Mouse (Mus musculus) heart, postnatal 4 days (tissue): ENCODE results near the gene Bmf. TPM values are rescaled to one million over a fixed set of nuclear protein-coding genes. Genes with fewer than 3 reads are reported as not detected.
A peak's percentile ranks its signal among the peaks of the same experiment; 100 is the strongest.
"Not testable (repeated sequence)": the region's sequence is repeated elsewhere in the genome, so short reads cannot be mapped to it uniquely, and the experiment has no call there.

ENCODE experiments used
- DNase-seq: peaks from one replicate; pipeline ENCODE4 v3.0.0; 2021
- total RNA-seq, 2 experiments: library from RNA; stranded (reverse); gene quantifications; 2 replicates each; pipeline ENCODE4 v1.2.3; 2021

Gene Bmf
- total RNA-seq, result 1 to 10 TPM; 4.2 to 7.6 TPM

DNA sequence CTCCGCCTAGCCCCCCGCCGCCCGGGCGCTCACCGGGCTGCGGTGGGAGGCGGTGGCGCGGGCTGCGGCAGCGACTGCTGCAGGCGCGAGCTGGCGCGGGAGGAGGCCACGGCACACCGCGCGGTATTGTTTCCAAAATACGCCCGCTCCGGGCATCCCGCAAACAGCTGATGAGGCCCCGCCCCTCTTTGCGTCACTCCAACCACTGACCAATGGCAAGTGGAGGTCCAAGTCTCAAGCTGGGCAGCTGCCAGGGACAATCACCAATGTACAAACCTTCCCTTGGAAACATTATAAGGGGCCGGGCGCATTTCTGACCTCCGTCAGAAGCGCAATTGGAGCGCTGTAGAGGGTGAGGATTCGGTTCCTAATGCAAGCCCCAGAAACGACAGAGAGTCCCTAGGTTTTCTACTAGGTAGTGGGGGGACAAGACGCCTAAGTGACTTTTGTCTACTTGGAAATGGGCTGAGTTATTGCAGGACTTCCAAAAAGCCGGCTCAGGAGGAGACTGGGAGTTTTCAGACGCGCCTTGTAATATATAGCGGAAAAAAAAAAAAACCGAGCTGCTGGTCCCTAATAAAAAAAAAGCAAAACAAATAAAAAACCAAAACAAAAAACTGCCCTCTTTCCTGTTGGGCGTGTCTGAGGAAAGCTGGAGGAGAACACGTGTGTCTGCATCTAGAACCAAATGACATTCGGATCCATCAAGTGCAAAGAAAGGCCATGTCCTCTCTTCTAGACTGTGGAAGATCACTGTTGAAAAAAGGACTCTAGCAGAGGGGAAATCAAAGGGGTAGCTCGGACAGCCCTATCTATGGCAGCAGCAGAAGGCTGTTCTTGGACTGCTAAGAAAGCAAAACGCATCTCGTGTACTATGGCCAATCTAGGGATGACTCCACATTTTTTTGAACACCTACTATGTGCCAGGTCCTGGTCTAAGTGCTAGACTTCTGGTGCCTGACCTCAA lies at the start of gene Bmf:
Bmf (minus strand) TSS at position 181 of the 967 bp plus-strand sequence.
- DNase-seq, result peak; percentile 99

DNA sequence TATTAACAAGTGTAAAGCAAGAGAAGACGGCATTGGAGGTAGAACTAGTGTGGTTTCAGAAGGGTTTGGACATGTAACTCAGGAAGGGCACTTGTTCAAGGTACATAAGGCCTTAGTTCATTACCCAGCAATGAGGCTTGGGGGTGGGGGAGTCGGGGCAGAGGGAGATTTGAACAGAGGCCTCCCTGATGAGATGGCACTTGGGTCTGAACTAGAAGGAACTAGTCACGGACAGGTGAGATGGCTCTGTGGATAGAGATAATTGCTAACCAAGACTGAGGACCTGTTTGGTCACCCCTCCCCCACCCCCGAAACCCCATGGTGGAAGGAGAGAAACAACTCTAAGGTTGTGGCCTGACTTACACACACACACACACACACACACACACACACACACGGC lies 49.6 kb upstream of the Bmf start:
- DNase-seq, result no peak

DNA sequence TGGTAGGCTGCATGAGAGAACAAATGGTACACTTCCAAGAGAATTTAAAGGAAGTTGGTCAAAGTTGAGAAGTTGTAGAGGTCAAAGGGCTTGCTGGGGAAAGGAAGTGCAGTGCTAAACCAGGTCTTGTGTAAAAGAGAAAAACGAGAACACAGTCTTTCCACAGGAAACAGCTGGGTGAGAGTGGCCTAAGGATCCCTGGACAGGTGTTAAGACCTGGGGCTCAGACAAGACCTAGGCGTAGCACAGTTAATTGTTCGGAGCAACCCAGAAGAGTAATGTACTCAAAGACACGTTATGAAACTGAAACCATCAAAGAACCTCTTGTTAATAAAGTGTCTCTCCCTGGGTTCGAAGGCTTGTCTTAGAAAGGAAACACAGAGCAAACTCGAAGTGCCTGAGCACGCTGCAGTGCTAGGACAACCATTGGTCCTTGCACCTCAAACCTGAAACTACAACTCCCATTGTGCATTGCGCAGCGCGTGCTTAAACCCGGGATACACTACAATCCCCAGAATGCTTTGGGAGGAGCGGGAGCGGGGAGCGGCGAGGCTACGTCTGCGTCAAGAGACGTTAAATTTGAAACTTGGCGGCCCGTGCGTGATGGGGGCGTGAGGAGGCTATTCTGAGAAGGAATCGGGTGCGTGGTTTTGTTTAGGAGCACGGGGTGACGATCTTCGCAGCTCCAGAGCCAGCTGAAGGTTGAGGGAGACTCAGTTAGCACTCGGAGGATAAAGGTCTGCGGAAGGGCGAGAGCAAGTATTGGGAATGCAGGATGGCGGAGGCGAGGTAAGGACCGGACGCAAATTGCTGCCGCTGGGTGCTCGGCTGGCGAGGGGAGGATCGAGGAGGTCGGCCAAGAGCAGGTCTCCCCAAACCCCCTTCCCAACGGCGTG lies 48.4 kb upstream of the Bmf start, which contains the start of gene Bub1b:
Bub1b (plus strand) TSS at position 539 of the 896 bp plus-strand sequence.
- peak; percentile 92 for DNase-seq

DNA sequence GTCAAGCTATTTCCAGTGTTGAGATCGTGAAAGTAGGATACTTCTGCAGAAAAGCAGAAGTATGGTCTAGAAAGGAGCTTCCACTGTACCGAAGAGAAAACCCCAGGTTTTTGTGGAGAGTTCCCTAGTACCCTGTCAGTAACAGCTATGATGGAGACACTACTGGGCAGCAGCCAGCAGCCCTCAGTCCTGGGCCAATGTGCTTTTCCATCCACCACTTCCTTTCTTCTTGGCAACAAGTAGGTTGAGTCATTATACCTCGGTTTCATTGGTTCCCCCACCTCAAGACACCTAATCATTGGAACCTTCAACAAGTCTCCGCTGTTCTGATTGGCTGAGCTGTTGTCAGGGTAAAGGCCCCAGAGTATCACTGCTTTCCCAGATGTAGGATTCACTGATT lies 41.6 kb upstream of the Bmf start:
- no peak for DNase-seq

DNA sequence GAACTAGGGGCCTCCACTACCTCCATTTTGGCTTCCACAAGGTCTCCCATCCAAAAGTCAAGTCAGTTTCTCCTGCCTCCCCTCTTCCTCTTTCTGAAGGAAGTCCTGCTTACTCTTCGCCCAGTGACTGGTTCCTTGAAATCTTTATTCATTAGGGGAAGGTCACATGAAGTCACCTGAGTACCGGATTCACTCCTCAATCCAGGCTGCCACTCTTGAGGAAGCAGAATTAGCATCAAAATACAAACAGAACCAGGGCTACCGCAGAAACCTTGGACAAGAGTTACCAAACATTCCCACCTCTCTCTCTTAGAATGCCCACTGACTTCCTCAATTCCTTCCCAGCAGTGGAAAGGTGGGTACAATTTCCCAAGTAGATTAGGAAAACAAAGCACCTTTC lies 38.2 kb upstream of the Bmf start:
- DNase-seq, result no peak

DNA sequence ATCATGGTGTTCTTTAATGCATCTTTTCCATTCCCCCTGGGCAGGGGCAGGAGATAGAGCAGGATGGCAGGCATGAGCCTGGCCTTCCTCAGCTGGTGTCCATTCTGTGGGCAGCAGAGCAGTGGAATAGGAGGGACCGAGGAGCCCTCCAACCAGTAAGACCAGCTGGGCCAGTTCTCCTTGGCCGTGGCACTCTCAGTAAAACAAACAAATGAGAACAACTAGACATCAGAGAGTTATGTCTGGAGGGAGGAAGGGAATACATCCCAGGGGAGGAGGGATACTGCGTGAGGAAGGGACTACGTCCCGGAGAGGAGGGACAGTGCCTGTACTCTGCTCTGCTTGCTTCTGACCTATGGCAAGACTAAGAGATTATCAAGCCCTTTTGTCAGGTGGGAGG lies 36.5 kb upstream of the Bmf start:
- DNase-seq, result no peak

DNA sequence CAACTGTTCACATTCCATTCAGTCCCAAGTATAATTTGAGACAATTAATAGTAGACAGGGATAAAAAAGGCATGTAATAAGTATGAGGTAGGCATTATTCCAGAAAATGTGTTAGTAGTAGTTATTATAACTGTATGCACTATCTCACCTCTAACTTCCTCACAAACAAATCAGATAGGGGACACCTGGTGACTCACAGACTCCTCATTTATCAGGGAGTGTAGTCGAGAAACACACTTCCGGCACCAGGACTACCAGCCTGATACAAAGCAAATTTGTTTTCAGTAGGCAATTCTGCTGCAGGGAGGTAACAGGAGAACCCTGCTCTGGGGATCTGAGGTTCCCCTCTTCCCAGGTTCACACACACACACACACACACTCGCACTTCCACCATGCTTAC lies 23.6 kb upstream of the Bmf start:
- no peak for DNase-seq

DNA sequence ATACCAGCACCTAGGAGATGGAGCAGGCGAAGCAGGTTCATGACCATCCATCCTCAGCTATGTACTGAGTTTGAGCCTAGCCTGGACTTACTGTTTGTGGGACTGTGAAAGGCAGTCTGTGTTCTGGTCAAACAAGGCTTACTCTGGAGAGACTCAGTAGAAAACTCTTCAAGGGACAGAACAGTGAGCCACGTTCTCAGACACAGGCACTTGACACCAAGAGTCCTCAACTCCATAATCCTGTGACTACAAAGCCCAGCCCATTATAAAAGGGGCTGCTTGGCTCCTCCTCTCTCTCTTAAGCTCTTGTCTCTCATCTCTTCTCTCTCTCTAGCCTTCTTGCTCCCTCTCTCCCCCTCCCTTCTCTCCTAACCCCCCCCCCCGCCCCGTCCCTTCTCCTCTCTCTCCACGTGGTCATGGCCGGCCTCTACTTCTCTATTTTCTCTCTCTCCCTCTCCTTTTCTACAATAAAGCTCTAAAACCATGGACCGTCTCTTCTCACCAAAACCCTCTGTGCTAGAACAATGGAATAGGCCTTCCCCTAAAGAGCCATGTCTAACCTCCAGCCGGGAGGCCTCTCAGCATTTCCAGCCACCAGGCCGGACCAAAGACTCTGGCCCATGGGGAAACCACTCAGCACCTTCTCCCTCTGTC lies 22.8 kb upstream of the Bmf start:
- no peak for DNase-seq

DNA sequence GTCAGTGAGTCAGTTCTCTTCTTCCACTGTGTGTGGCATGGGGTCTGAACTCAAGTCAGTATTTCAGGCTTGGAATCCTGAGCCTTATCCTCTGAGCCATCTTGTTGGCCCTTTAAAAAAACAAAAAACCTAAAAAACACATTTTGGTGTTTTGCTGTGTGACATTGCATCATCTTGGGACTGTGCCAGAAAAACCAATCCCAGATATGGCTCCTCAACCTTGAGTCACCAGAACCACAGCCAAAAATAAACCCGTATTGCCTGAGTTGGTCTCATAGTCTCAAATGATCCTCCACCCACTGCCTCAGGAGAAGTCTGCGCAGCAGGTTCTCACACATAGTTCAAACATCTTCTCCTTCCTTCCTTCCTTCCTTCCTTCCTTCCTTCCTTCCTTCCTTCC lies 21.5 kb upstream of the Bmf start:
- DNase-seq, result no peak

DNA sequence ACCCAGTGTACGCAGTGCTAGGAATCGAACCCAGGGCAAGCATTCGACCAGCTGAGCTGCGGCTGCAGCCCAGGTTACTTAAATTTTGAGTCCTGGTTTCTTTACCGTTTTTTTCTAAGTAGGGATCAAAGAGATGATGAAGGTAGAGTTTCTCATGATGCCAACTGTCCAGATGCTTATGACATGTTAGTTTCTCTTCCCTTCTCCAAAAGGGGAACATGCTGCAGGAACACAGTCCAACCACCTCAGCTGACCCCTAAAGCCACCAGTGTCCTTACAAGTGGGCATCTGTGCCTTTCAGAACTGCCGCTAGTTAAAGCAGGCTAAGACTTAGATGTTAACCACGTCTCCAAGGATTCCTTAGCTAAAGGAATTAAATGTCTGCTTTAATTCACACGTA lies 17.7 kb upstream of the Bmf start:
- DNase-seq, result no peak

DNA sequence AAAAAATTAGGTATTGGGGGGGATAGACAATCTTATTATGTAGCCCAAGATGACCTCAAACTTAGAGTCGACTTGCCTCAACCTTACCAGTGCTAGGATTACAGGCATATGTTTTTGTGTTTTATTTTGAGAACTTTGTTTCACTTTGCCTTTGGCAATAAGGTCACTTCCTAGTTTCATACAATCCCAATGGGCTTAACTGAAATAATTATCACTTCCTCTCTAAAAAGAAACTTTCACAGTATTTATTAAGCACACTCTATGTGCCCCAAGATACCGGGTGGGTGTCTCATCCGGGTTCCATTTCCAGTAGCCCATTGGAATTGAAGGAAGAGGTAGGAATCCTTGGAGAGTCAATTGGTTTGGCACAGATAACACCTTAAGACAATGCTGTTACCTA lies 12.9 kb upstream of the Bmf start:
- DNase-seq, result no peak

DNA sequence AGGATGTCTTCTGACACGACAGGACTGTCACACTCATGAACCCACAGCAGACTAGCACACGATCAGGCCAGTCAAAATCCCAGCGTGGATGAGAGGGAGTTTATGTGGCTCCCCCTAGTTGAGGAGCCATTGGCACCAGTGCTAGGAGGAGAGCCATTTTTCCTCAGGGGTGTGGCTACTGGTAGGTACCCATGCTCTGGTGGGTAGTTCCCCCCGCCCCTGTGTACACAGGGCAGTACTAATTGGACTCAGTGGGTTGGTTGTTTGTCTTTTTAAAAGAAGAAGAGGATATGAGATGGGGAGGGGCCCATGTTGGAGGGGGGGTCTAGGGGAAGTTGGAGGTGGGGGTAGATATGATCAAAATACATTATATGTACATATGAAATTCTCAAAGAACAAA lies 12.5 kb upstream of the Bmf start:
- DNase-seq, result no peak

DNA sequence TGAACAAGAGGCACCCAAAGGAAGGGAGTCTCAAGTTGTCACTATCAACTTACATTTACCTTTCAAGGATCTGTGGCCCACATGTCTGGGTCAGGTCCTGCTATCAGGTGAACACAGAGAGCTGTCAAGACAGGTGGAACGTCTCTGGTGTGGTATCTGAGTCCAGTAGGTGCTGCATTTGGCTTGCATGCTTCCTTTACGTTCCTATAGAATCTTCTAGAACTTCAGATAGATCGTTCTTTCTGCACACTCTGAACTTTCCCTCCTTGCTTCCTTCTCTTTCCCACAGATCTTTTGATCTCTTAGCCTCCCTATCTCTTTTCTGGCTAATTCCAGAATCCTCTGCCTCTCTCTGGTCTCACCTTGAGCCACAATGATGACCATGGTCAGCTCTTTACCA lies 8.9 kb upstream of the Bmf start:
- DNase-seq, result no peak

DNA sequence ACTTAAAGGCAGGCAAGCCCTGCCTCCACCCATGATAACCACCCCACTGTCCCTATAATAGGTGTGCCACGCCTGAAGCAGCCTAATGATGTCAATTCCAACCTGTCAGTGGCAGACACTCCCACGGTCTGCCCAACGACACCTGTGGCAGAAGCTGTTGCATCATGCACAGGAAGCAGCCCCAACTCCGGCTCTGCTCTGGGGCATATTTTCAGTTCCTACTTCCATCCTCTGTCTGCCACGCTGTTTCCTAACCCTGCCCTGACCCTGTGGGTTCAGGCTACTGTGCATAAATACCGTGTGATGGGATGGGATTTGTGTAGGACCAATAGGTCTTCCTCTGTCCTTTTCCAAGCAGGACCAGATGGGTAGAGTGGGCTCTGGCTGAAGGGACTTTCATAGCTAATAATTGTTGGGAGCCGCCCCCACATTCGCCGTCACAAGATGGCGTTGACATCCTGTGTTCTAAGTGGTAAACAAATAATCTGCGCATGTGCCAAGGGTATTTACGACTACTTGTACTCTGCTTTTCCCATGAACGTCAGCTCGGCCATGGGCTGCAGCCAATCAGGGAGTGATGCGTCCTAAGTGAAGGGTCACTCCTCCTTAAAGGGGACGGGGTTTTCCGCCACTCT lies 5.0 kb upstream of the Bmf start:
- DNase-seq, result not testable (repeated sequence)

DNA sequence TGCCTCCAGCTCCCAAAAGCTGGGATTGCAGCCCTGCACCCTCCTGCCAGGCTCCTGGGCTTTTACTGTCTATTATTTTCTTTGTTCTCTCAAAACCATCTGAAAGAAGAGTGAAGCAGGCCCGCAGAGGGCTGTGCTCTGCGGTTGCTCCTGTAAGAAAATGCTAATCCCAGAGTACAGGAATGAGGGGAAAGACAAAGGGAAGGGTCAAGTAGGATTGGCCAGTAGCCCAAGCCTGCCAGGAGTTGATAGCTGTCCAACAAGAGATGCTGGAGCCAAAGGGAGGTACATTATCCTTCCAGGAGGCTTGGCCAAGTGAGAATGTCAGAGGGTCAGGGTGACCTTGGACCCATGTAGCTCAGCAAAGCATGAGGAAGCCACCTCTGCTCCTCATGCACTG lies 2.1 kb upstream of the Bmf start:
- DNase-seq, result no peak

DNA sequence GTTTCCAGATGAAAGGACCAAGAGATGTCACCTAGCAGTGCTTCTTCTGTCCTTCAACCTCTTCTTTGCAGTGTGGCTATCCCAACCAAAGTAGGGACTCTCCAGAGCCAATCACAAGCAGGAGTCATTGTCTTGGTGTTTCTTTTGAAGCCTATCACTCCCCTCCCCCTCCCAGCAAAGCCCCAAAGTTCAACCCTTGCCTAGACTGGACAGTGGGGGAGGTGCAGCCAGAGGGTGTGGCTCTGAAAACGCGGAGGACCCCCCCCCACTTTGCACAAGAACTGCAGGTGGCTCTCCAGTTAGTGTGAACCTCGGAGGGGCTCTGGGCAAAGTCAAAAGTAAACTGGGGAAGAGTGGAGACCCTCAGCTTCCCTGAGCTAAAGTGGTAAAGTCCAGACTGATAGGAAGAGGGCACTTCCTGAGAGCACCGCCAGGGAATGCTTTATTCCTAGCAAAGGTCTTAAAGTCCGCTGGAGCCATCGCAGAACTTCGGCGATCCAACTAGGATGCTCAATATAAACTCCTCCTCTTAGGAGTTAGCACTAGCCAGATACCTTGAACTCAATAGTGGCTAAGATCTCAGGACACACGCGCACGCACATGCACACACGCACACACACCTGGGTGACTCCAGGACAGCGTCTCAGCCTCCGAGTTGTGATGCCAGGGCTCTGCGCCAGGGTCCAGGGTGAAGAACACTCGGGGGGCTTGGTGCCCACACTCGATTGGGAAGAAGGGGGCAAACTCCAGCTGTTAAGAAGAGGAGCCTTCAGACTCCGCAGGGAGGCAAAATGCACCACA lies 866 bp downstream of the Bmf start:
- DNase-seq, result peak; percentile 28

DNA sequence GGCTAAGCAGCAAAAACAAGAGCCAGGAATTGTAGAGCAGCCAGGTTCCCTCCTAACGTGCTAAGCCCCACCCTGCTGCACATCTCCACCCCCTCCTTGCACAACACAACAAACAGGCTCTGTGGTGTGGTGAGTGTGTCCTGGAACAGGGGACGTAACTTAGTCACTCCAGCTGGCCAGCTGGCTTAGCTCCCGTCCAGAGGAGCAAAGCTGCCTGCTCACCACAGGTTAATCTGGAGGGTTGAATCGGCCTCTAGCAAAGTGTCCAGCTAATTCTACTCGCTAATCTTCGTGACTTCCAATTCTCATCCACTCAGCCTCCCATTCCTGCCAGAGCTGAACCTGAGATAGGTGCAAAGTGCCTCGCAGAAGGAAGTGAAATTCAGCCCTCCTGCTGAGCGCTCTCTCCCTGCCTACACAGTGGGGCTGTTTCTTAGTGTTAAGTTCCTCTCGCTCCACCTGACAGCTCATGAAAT lies 1.9 kb downstream of the Bmf start:
- peak; percentile 48 for DNase-seq

DNA sequence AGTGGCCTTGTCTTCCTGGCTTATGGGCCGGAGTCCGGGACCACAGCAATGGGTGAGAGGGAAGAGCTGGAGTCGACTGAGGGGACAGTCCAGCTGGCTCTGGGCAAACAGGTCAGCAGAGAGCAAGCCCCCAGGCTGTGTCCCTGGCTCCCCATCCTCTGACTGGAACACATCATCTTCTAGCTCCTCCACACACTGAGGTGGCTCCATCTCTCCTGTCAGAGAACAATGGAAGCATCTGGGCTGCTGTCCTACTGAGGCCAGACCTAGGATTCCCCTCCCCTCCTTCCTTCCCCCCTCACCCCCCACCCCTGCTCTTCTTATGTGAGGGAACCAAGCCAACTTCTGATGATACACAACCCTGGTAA lies 2.7 kb downstream of the Bmf start:
- DNase-seq, result no peak

DNA sequence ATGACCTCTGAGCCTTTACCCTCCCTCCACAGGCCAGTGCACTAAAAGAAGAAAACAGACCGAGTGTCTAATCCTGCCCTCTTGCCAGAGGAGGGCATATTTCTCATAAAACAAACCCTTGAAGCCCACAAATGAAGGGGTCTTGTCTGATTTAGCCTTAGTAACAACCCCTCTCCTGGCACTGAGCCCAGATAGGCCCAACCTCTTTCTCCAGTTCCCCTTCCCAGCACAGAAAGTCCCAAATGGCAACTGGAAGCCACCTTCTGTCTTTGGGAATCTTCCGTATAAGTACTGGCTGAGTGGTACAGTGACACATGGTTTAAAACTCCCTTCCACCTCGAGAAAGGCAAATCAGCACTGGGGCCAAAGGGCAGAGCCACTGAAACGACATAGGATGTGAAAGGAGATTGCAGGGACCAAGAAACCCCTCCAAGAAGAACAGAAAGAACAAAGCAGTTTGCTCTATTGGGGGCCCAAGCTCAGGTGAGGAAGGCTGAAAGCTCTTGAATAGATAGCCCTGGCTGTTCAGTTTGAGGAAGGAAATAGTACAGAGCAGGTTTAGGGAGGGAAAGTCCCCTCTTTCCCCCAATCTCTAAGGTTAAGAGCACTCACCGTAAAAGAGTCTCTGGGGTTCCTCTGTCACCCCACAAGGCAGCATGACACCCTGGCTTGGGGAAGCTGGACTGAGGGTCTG lies 3.2 kb downstream of the Bmf start:
- DNase-seq, result no peak

DNA sequence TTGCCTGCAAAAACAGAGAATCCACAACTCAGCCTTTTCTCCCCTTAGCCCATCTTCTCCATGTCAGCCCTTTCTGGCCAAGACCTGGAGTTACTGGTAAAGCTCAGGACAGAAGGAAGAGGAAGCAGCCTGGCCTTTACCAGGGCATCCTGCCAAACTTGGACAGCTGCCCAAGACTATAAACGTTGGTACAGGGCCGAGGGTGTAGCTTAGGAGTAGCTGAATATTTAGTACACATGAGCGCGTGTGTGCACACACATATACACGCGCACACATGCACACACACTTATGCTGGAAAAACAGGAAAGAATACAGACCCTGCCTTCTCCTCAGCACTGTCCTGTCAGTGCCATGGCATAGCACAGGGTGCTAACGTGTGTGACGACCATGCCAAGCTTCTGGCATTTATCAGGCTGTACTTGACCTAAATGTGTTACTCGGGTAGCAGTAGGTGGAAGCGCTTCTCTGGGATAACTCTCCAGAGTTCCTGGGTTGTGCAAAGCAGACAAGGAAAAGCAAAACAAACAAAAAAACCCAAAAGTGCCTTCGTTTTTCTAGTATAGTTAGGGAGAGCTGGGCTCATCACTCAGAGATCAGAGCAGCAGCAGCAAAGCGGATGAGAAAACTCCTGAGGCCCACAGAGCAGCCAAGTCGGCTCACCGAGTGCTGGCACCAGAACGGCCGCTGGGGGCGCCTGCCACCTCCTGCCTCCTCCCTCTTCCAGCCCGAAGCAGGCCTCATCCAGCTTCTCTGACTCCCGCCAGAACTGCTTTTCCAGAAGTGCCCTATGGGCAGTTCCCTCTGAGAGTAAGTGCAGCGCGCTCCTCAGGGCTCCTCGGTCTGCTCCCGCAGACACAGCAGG lies 4.0 kb downstream of the Bmf start:
- DNase-seq, result peak; percentile 96
